Mouse (Mus musculus): ENCODE results near the gene Oaz1. TPM values are rescaled to one million over a fixed set of nuclear protein-coding genes. Genes with fewer than 3 reads are reported as not detected.
"Not testable (repeated sequence)": the region's sequence is repeated elsewhere in the genome, so short reads cannot be mapped to it uniquely, and the experiment has no call there.

The Oaz1 gene
- total RNA-seq, 2 experiments from 2014 or later, result 897 to 934 TPM

DNA sequence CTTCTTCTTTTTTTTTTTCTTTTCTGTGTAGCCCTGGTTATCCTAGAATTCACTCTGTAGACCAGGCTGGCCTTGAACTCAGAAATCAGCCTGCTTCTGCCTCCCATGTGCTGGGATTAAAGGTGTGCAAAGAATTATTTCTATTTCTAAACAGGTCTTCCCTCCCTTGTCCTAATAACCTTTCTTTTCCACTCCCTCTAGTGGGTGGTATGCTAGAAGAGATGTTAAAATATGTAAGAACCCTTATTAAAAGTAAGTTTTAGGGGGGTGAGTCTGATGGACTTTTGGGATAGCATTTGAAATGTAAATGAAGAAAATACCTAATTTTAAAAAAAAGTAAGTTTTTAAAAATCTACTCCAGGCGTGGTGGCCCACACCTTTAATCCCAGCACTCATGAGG, 3.1 kb upstream of the Oaz1 start:
- no peak for DNase-seq

DNA sequence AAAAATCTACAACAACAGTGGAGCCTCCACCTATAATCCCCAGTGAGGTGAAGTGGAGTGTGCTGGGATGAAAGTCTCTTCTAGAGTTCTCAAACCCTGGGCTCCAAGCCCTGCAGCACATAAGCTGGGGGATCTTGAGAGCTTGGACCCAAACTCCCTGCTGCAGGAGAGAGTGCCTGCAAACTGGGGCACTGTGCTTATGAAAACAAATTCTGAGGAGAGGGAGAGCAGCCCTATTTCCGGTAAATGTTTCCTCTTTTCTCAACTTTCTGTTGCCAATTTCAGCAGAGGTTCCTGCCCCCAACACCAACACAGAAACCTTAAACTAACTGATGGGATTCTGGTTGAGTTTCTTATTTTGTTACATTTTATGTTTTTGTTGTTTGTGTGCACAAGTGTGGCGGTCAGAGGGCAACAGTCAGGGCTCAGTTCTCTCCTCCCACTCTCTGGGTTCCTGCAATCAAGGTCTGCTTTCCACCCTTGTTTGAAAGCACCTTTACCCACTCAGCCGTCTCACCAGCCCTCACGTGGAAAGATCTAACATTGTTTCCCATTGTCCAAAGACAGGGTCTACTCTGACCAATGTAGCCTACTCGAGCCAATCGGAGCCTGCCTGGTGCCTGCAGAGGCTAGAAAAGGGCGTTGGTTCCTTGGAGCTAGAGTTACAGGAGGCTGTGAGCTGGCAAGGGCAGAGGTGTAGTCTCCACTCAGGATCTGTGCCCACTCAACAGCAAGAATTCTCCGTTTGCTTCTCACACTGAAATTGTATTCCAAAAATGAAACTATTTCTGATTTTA, 2.4 kb upstream of the Oaz1 start:
- no peak for DNase-seq

DNA sequence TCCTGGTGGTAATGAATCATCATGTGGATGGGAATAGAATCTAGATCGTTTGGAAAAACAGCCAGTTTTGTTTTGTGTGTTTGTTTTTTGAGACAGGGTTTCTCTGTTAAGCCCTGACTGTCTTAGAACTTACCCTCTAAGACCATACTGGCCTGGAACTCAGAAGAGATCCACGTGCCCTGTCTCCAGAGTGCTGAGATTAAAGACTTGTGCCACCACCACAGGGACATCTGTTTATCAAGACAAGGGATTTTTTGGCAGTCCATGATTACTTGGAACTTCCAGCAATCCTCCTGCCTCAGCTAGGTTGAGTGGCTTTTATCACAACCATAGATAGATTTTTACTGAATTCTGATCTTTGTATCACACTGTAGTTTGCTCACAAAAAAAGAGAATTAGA, 1.6 kb upstream of the Oaz1 start:
- DNase-seq, result no peak

DNA sequence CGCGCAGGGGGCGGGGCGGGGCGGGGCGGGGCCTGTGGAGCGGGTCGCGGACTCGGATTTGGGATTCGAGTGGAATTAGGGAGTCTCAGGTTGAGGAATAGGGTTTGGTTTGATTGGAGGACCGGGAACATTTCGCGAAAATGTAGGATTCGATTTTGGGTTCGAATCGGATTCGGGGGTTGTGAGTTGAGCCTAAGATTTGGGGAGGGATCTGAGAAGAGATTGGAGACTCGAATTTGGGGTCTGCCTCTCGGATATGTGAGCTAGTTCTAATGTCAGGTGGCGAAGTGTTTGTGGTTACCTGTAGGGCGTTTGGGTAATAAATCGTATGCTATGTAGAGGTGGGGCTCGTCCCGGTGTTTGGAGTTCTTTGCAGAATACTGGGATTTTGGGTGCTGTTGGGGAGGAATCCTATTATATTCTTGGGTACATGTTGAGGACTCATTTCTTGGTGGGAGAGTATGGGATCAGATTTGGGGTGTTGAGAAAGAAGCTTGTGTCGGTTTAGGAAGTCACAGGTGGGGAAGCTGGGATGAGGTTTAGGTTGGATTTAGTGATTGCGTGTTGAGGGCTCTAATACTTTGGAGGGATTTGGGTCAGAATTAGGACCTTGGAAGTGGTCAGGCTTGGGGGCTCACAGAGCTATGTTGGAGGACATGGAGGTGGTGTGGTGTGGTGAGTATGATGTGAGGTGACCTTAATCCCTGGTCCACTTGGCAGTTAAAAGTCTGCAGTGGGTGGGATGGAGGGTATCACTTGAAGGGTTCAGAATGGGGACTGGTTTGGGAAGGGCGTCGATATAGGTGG, 810 bp downstream of the Oaz1 start:
- DNase-seq, result no peak

DNA sequence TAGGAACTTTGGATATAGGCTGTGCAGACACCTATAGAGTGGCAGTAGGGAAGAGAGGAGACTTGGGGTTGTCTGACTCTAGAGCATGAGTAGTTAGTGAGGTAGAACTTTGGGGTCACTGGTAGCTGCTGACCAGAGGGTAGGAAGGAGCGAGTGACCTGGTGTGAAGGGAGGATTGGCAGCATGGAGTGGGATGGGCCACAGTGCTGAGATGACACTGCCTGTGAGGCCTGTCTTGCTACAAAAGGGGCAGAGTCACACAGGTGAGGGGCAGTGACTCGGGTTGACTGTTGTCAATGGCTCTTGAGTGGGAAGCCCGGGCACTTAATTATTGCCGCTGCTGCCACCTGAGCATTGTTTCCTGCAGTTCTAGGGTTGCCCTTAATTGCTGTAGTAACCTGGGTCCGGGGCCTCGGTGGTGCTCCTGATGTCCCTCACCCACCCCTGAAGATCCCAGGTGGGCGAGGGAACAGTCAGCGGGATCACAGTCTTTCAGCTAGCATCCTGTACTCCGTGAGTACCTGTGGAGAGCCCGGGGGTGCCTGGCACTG, 1.5 kb downstream of the Oaz1 start:
- DNase-seq, result peak in 1 of 2 experiments; percentile 32

DNA sequence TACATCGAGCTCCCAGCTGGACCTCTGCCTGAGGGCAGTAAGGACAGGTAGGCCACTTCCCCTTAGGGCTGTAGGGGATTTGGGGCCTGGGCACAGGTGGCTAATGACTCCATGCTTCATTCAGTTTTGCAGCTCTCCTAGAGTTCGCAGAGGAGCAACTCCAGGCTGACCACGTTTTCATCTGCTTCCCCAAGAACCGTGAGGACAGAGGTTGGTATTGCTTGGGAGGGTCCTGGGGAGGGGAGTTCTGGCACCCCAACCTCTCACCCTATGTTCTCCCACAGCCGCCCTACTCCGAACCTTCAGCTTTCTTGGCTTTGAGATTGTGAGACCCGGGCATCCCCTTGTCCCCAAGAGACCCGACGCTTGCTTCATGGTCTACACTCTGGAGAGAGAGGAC, 2.1 kb downstream of the Oaz1 start:
- not testable (repeated sequence) for DNase-seq

DNA sequence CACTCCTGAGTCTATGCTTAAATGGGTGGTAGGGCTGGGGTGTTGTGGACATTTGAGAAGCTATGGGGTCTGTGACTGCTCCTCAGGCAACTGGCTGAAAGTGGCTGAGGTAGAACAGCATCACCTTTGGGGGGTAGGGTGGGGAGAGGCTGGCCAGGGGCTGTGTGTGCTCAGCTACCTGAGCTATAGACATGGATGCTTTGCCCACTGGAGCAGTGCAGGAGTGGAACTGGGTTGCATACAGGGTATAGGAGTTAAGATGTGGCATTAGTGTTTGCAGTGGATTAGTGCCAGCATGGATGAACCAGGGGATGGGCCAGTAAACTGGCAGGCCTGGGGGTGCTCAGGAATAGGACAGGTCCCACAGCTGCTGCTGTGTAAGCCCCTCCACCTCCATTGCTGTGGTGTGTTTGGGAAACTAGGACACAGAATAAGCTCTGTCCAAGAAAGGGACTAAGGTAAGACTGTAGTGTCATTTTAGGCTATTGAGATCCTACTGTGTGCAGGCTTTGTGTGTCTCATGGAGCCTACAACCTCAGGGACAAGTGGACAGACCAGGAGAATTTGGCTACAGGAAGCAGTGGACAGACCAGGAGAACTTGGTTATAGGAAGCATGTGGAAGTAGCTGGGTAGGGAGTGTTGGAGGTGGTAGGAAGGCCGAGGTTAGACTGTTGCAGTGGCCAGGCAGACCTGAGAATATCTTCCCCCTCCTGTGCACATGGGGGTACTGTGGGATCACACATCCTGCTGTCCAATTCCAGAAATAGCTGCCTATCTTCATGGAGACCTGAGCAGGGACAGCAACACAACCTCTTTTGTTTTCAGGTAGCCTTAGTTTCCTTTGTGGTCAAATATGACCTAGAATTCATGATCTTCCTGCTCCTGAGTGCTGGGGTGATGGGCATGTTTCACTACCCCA, 3.2 kb downstream of the Oaz1 start:
- peak in 1 of 2 experiments; percentile 19 for DNase-seq

DNA sequence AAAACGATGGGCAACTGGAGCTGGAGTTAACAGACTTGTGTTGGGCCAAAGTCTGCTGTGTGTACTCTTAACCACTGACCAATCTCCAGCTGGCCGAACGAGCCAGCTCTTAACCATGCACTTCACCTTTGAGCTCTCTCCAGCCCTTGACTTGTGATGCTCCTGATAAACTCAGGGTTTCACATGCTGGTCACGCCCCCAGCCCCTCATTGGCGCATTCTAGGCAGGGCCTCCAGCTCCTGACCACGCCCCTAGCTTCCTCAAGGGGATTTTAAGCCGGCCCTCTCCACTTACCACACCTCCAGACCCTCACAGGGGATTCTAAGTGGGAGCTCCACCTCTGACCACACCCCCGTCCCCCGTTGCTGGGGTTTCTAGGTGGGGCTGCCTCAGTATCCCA, 4.7 kb downstream of the Oaz1 start:
- DNase-seq, result peak; percentile 40 to 60

DNA sequence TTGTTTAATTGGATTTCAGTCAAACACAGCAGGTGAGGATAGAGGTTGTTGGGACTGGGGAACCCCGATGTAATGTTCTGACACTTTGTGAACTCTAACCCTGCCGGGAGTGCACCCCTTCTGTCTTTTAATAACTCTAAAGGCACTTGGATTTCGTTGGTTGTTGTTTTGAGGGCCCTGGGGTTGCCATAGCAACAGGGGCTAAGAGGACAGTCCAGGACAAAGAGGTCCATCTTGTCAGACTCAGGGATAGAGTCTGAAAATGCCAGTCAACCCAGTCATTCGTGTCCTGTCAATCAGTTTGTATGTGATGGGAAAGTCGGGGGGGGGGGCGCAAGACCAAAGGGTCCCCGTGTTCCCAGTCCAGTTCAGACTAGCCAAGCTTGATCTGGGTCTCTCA, 6.4 kb downstream of the Oaz1 start:
- no peak for DNase-seq

DNA sequence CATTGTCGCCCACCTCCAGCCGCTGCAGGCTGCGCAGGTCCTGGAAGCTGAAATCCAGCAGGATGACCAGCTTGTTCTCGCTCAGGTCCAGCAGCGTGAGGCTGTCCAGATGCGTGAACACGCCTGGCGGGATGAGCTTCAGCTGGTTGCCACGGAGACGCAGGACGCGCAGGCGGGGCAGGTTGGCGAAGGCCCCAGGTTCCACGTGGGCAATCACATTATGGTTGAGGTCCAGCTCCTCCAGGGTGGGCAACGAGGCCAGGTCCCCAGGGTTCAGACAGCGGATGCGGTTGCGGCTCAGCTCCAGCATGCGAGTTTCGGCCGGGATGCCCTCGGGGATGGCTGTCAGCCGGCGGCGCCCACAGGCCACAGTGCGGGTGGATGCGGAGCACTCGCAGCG, 9.2 kb downstream of the Oaz1 start:
- DNase-seq, result no peak

DNA sequence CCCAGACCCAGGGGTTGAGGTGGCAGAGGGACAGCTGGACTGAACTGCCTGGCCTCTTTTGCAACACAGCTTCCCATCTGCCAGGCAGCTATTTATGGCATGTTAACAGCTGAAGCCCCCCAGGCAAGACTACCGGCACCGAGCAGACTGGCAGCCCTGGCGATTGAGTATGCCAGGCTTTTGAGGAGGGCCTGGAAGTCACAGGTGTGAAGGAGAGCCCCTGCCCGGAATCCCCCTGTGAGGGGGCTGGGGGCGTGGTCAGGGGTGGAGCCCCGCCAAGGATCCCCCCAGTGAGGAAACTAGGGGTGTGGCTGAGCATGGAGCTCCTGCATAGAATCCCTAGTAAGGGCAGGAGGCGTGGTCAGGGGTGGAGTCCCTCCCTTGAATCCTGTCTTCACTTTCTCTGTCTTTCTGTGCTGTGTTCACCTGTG, 10.5 kb downstream of the Oaz1 start:
- DNase-seq, result no peak

DNA sequence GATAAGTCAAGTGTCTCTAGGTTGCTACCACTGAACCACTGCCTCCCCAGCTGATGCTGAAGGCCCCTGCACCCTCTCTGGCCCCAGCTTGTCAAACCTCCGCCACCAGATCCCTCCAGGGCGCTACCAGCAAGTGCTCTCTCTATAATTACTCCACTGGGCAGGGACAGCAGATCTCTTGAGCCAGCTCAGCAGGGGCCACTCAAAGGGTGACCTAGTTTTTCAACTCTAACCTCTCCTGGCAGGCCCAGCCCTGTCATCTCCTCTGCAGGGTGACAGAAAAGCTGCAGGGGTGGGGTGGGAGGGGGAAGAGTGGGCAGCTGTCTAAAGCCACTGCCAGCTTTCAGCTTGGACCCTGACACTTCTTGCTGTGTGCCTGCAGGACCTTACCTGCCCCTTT, 11.4 kb downstream of the Oaz1 start:
- peak; percentile 54 to 81 for DNase-seq

DNA sequence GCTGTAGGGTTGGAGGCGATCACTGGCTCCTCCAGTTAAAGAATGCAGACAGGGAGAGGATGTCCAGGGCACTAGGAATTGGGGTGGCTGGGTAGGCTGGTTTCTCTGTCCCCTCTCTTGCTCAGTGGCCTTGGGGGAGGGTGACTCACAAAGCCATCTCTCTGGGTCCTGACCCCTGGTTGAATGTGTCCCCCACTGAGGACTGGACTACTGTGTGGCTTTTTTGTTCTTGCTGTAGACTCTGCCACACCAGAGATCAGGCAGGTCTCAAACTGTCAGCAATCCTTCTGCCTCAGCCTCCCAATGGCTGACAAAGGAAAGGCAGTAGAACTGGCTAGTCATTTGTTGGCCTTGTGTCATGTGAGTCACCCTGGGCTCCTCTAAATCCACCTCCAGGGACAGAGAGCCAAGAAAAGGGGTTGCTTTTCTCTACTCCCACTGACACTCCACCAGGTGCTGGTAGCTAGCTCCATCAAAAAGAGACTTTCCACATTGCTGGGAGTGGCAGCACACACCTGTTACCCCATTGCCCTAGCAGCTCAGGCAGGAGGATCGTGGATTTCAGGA, 12.0 kb downstream of the Oaz1 start:
- DNase-seq, result no peak

DNA sequence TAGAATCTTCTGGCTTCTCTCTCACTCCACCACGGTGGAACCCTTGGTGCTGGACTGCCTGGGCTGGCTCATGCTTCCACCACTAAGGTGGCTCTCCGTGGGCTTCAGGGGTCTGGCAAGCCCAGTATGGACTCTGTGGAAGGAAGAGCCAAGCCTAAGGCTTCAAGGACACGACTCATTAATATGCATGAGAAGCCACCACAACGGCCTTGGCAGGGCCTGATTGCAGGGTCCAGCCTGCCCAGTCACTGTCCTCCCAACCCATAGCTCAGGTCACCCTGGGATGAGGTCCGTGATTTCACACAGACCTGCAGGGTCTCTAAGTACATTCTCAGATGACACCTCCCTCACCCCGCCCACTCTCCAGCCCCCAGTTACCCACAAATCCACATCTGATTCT, 13.4 kb downstream of the Oaz1 start:
- DNase-seq, result no peak

DNA sequence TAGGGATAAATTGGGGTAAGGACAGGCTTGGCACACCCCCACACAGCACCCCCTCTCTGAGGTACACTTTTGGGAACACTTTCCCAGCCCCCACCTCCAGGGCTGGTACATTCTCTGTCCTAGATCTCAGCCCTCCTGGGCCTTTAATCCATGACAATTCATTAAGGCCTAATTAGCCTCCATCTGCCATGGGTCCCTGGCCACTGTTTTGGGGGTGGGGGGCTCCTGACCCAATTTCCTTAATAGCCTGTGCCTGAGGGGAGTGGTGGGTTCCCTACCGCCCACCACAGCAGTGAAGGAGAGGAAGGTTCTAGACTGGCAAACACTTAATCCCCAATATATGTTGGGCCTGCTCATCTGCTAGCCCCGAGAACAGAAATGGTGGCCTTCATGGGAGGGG, 15.2 kb downstream of the Oaz1 start:
- no peak for DNase-seq

DNA sequence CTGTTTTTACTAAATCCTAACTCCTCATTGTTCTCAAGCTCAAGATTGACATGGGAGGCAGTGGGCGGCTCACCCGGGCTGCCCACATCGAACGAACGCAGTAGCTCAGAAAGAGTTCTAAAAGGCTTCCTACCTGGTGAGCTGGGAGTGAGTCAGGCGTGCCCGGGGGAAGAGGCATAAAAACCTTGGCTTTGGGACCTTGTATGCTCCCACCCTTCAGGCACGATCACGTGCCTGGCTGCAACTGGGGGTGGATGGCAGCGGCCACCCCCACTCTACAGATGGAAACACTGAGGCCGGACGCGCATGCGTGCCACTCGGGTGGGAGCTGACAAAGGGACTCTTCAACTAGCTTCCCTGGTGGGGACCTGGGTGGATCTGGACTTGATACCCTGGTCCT, 15.9 kb downstream of the Oaz1 start:
- DNase-seq, result no peak

DNA sequence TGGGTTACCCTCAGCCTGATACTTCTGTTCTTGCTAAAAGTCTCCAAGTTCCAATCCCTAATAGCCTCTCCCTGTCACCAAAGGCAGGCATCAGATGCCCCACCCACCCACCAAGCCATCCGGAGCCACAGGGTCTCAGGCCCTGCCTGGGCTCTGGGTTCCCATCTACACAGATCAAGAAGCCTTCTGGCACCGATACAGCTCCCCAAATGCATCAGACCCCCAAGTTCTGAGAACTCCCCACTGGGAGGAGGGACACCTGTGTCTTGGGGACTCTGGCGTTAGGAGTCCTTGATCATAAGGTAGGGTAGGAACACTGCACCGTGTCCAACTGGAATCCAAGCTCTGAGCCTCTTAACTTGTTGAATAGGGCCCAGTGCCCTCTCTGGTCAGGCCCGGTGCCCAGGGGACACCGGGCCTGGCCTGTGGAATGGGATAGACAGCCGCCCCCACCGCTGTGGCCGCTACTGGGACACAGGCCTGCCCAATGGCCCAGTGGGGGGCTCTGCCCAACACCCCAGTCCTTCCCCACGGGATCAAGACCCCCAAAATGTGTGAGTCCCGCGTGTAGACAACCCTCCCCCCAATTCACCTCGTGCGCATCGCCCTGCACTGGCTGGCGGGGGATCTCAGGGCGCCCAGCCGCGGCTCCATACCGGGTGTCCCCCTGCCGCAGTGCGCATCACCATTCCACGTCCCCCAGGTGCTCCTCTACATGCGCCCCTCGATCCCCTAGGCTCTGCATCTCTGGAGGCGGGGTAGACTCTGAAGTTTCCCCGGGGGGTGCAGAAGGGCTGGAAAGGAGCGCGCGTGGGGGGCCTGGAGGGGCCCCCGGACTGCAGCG, 16.9 kb downstream of the Oaz1 start:
- DNase-seq, result no peak

DNA sequence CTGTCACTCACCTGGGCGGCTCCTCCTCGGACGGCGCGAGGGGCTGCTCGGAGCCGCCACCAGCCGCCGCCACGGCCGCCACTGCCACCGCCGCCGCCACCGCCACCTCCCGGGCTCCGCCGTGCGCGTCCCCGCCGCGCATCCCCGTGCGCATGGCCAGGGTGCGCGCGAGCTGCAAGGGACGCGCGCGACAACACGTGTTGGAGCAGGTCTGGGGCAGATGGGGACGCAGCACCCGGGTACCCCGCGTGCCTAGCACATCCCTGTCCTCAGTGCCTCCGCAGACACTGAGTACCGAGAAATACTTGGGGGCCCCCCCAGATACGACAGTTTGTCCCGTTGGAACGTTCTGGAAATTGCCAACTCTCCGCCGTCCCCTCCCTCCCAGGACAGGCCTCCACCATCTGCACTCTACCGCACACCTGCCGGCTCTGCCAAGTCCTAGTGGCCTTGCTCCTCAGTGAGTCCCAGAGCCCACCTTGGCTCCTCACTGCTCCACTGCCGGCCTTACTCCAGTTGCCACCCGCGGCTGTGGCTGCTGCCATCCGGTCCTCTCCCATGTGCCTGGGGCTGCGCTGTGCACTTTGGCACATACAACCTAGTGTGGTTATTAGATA, 17.6 kb downstream of the Oaz1 start, which contains the start of gene Lingo3:
Lingo3 (minus strand) TSS at position 109 of the 617 bp plus-strand sequence.
- DNase-seq, result no peak

DNA sequence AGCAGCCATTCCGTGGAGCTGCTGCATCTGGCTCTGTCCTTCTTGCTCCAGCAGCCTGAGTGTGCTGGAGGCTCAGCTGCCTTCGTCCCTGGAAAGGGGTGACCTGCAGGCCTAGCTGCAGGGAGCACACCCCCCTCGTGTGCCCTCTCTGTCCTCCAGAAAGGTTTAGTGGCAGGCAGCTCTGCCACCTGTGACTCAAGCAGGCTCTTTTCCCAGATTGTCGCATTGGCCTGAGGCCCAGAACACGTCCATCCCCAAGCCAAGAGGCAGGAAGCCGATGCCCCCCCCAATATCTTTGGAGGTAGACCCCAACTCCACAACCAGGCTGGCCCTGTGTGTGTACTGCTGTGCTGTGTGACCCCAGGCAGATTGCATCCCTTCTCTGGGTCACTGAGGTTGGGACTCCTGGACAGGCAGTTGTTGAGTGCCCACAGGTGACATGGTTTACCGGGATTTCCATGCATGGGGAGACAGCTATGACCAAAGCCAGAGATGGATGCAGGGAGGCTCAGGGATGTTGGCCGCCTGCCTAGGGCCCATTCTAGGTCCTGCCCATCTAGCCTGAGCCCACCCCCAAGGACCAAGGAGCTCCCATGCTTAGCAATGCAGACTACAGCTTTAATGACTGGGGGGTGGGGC, 18.7 kb downstream of the Oaz1 start:
- DNase-seq, result peak; percentile 47 to 52

DNA sequence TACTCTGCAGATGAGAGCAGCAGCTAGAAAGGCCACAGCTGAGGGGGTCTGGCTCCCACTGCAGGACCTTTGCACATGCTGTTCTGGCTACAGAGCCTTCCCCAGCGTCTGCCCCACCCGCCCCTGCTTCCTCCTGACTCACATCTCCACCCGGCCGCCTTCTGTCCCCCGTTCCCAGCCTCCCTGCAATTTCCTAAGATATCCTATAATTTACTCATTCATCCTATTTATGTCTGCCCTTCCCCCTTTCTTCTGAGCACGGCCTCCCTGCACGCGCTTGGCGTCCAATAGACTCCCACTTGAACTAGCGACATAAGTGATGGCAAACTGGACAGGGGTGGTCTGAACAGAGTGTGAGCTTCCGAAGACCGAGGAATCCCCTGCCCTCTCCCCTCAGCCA, 19.3 kb downstream of the Oaz1 start:
- DNase-seq, result no peak
